Mouse (Mus musculus): ENCODE data around the gene Opn3. TPM values are rescaled to one million over a fixed set of nuclear protein-coding genes. Genes with fewer than 3 reads are reported as not detected.
A peak's percentile ranks its signal among the peaks of the same experiment; 100 is the strongest.

Opn3 gene
- polyA plus RNA-seq (2015; fragmentation: Nextera tagmentation; extraction: Ambion mirVana), result 3.8 and 4.3 TPM in 2 replicates

- Histone ChIP-seq H3K4me1 (peaks cover 20% of the 10 kb centered on the region), H3K36me3 (peaks cover 4% of the 10 kb centered on the region; the same call in 1 of the 2 replicates), H3K9me3 (no peaks in the 10 kb centered on the region), H3K27ac (replicated peaks) (peak within 1 kb of the TSS; percentile 88), H3K4me2 (replicated peaks) (peak within 1 kb of the TSS; percentile 92), H3K27me3 (no peaks in the 10 kb centered on the region), H3K9ac (replicated peaks) (peak within 1 kb of the TSS; percentile 77), H3K4me3 (peak within 1 kb of the TSS; percentile 75)
- ATAC-seq (replicated peaks), result peak; percentile 97
- under 1% methylated on average over 59 of the region's 73 CpGs for WGBS
Observed at GRCm38 (mm10) chr1:175692246-175692996, at the start of gene Opn3, which contains the start of gene Chml. Opn3 (minus strand) TSS chr1:175692776. Chml (minus strand) TSS chr1:175692901.

DNA sequence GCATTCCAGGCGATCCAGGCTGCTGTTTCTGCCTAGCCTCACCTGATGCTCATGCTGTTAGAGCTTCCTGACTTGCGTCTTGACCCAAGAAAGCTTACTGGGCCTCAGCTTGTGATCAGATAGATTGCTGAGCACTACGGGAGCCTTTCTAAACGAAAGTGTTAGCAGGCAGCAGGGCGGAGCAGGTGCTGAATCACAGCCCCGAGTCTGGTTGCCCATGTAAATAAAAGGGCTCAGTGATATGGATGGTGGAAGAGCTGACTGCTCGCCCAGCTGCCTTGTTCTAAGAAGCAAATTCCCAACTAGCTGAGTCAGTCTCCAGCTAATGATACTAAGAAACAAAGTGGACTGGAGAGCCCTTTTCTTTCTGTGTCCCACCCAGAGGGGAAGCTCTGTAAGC is 33.2 kb upstream of the Opn3 start:
- no peaks in the 10 kb centered on the region for H3K36me3 ChIP-seq
- no peak overlapping the region for H3K4me3 ChIP-seq
- no peaks in the 10 kb centered on the region for H3K9me3 ChIP-seq
- no peak for ATAC-seq (replicated peaks)
- no peaks in the 10 kb centered on the region for H3K27me3 ChIP-seq
- no peaks in the 10 kb centered on the region for H3K4me1 ChIP-seq
- no peak overlapping the region for H3K27ac ChIP-seq (replicated peaks)
- WGBS, result 45% methylated on average over 7 of the region's 7 CpGs
- H3K4me2 ChIP-seq (replicated peaks), result no peak overlapping the region
- no peak overlapping the region for H3K9ac ChIP-seq (replicated peaks)

DNA sequence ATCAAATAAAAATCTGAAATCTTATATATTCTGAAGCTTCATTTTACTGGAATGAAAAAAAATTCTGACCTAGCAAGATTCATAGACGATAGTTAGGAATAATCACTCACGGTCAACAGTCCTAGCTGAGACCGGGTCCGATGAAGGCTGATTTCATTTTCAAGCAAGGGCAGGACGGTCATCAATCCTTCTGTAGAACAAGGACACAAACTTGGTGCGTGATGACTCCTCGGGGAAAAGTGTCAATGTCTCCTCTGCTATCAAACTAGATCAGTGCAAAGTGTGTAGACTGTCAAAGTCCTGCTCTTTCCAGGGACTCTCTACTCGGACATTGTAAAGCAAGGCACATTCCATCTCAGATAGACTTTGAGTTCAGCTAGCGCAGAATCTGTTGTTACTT is 24.3 kb upstream of the Opn3 start:
- H3K4me1 ChIP-seq, result no peaks in the 10 kb centered on the region
- no peaks in the 10 kb centered on the region for H3K27me3 ChIP-seq
- no peak overlapping the region for H3K4me2 ChIP-seq (replicated peaks)
- no peaks in the 10 kb centered on the region for H3K36me3 ChIP-seq
- H3K9me3 ChIP-seq, result no peaks in the 10 kb centered on the region
- no peak overlapping the region for H3K9ac ChIP-seq (replicated peaks)
- no peak overlapping the region for H3K27ac ChIP-seq (replicated peaks)
- H3K4me3 ChIP-seq, result no peak overlapping the region
- ATAC-seq (replicated peaks), result no peak
- 95% methylated on average over 9 of the region's 9 CpGs for WGBS

DNA sequence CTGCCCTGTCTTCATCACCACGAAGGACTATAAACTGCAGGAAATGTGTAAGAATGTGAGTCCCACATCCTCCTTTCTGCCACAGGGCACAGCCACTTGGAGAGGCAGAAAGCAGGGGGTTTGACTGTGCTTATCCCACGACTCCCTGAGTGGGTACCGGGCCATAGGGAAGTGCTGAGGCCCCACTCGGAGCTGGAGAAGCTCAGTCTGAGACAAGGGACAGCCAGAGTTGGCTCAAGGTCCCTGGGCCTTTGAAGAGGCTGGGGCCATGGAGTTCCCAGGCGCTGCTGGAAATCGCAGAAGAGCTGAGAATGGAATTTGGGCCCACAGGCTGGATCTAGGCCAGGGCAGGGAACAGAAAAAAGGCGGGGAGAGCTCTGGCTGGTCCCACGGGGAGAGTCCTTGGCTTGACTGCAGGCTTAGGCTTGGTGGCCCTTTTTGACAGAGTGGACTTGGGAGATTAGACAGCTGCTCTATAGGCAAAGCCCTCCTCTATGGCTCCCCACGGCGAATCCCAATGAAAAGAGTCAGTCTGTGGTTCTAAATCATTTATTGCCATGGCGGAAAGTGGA is 19.8 kb upstream of the Opn3 start:
- Histone ChIP-seq H3K27me3 (no peaks in the 10 kb centered on the region), H3K36me3 (no peaks in the 10 kb centered on the region), H3K4me2 (replicated peaks) (no peak overlapping the region), H3K4me3 (no peak overlapping the region), H3K4me1 (no peaks in the 10 kb centered on the region), H3K27ac (replicated peaks) (no peak overlapping the region), H3K9me3 (no peaks in the 10 kb centered on the region), H3K9ac (replicated peaks) (no peak overlapping the region)
- ATAC-seq (replicated peaks), result no peak
- WGBS, result 78% methylated on average over 11 of the region's 11 CpGs

- Histone ChIP-seq H3K36me3 (no peaks in the 10 kb centered on the region), H3K27me3 (no peaks in the 10 kb centered on the region), H3K9ac (replicated peaks) (no peak overlapping the region), H3K4me2 (replicated peaks) (no peak overlapping the region), H3K27ac (replicated peaks) (no peak overlapping the region), H3K4me3 (no peak overlapping the region), H3K4me1 (no peaks in the 10 kb centered on the region), H3K9me3 (no peaks in the 10 kb centered on the region)
- no peak for ATAC-seq (replicated peaks)
Observed at GRCm38 (mm10) chr1:175708013-175708412, 15.4 kb upstream of the Opn3 start.

GRCm38 (mm10) chr1:175707599-175707998 is 15.0 kb upstream of the Opn3 start:
- no peak overlapping the region for H3K4me2 ChIP-seq (replicated peaks)
- no peaks in the 10 kb centered on the region for H3K4me1 ChIP-seq
- 74% methylated on average over 5 of the region's 5 CpGs for WGBS
- H3K9me3 ChIP-seq, result no peaks in the 10 kb centered on the region
- no peak overlapping the region for H3K9ac ChIP-seq (replicated peaks)
- no peak for ATAC-seq (replicated peaks)
- H3K36me3 ChIP-seq, result no peaks in the 10 kb centered on the region
- H3K27ac ChIP-seq (replicated peaks), result no peak overlapping the region
- no peak overlapping the region for H3K4me3 ChIP-seq
- no peaks in the 10 kb centered on the region for H3K27me3 ChIP-seq

DNA sequence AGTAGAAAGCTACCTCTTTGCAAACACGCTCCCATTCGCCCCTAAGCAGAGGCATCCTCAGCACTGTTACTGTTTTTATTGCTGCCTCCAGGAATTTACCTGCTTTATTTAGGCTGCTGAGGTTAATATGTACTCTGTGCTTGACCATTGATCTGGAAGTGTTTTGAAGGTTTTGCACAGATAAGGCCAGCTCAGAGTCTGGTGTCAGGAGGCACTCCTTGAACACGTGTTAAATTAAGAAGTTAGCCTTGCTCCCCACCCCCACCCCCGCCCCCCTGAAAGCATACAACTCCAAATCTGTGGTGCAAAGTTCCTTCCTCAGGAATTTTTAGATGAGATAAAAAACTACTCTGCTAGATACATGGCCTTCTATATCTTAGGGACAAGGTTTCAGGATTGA is 8.6 kb upstream of the Opn3 start:
- H3K9ac ChIP-seq (replicated peaks), result no peak overlapping the region
- H3K4me1 ChIP-seq, result no peaks in the 10 kb centered on the region
- no peaks in the 10 kb centered on the region for H3K27me3 ChIP-seq
- no peaks in the 10 kb centered on the region for H3K9me3 ChIP-seq
- H3K27ac ChIP-seq (replicated peaks), result no peak overlapping the region
- H3K4me2 ChIP-seq (replicated peaks), result no peak overlapping the region
- 79% methylated on average over 4 of the region's 4 CpGs for WGBS
- no peak overlapping the region for H3K4me3 ChIP-seq
- ATAC-seq (replicated peaks), result no peak
- no peaks in the 10 kb centered on the region for H3K36me3 ChIP-seq

DNA sequence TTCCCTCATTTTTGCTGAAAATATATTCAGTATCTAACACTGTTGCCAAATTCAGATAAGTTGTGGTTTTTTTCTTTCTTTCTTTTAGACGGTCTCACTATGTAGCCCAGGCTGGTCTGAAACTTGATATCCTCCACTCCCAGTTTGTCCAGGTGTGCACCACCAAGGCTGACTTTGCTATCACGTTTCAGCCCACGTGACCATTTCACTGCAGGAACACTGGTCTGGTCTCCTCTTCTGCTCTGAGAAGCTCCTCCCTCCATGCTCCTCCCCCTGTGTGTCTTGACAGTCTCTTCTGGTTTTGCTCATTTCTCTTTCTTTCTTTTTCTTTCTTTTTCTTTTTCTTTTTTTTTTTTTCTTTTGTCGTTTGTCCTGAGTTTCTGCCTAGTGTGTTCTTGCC is 7.2 kb upstream of the Opn3 start:
- Histone ChIP-seq H3K9me3 (no peaks in the 10 kb centered on the region), H3K27ac (replicated peaks) (no peak overlapping the region), H3K36me3 (no peaks in the 10 kb centered on the region), H3K4me1 (no peaks in the 10 kb centered on the region), H3K4me2 (replicated peaks) (no peak overlapping the region), H3K27me3 (no peaks in the 10 kb centered on the region), H3K4me3 (no peak overlapping the region), H3K9ac (replicated peaks) (no peak overlapping the region)
- 41% methylated on average over 4 of the region's 4 CpGs for WGBS
- ATAC-seq (replicated peaks), result no peak

DNA sequence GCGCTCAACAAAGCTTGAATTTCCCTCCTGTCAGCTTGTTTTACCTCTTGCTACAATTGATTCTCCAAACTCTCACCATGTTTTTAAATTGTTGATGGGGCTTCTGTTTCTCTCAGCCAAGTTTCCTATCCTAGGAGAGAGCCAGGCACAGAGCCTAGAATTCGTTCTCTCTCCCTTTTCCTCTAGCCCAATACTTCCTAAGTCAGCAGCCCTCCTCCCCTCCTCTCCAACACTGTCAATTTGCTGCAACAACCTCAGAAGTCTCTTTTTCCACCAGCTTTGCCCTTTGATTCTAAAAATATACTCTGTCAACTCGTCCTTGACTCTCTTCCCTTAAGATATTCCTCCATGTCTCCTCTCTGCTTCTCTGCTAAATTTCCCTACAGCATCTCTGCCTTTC is 6.8 kb upstream of the Opn3 start:
- no peaks in the 10 kb centered on the region for H3K4me1 ChIP-seq
- H3K27ac ChIP-seq (replicated peaks), result no peak overlapping the region
- H3K36me3 ChIP-seq, result no peaks in the 10 kb centered on the region
- no peak overlapping the region for H3K4me2 ChIP-seq (replicated peaks)
- no peak overlapping the region for H3K4me3 ChIP-seq
- 66% methylated on average over 3 of the region's 3 CpGs for WGBS
- H3K9me3 ChIP-seq, result no peaks in the 10 kb centered on the region
- no peaks in the 10 kb centered on the region for H3K27me3 ChIP-seq
- ATAC-seq (replicated peaks), result no peak
- no peak overlapping the region for H3K9ac ChIP-seq (replicated peaks)

DNA sequence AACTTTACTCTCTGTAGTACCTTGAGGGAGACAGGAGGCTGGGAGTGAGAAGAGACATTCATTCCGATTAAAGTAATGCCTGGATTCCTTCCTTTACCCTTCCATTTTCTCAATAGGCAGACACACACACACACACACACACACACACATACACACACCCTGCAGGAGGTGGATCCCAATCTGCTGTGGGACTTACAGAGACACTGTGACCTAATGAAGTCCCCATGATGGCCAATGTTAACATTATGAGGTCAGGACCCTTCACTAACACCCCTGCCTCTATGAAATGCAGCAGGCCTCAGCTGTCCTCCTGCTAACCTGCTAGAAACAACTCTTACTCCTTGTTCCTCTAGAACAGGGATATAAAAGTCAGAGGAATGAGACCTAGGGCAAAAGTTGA is 5.7 kb upstream of the Opn3 start, which contains the start of gene Wdr64:
TSS of gene Wdr64 (plus strand) at position 301 of the 400 bp plus-strand sequence.
- H3K4me3 ChIP-seq, result no peak within 1 kb of the TSS
- H3K4me1 ChIP-seq, result no peaks in the 10 kb centered on the region
- 73% methylated on average over 1 of the region's 1 CpGs for WGBS
- no peaks in the 10 kb centered on the region for H3K9me3 ChIP-seq
- no peak for ATAC-seq (replicated peaks)
- H3K27ac ChIP-seq (replicated peaks), result no peak within 1 kb of the TSS
- no peaks in the 10 kb centered on the region for H3K36me3 ChIP-seq
- no peaks in the 10 kb centered on the region for H3K27me3 ChIP-seq
- H3K9ac ChIP-seq (replicated peaks), result no peak within 1 kb of the TSS
- no peak within 1 kb of the TSS for H3K4me2 ChIP-seq (replicated peaks)

DNA sequence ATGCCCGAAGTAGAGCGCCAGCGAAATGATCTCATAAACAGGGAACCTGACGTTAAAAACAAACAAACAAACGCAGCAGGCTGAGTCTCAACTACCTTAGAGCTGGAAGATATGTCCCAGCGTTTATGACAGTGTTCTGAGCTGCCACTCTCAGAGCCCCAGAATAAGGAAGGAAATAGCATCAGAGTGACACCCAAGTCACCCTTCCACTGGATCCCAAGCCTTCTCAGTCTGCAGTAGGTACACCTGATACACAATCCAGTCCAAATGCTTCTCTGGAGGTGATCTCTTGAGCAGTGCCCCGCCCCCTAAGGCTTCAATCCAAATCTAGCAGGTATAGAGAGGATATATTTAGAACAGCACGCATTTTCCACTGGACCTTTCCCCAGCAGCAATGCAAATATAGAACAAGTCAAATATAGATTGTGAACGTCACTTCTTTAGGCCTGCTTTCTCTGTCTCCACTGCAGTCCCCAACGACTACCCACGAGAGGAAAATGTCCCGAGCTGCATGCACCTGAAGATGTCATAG is 919 bp upstream of the Opn3 start:
- H3K27ac ChIP-seq (replicated peaks), result peak overlapping the region; percentile 88
- peak overlapping the region; percentile 75 for H3K4me3 ChIP-seq
- H3K9ac ChIP-seq (replicated peaks), result no peak overlapping the region
- ATAC-seq (replicated peaks), result peak; percentile 7
- 39% methylated on average over 12 of the region's 12 CpGs for WGBS
- no peaks in the 10 kb centered on the region for H3K36me3 ChIP-seq
- H3K4me2 ChIP-seq (replicated peaks), result peak overlapping the region; percentile 92
- no peaks in the 10 kb centered on the region for H3K27me3 ChIP-seq
- H3K9me3 ChIP-seq, result no peaks in the 10 kb centered on the region
- peaks cover 20% of the 10 kb centered on the region for H3K4me1 ChIP-seq

DNA sequence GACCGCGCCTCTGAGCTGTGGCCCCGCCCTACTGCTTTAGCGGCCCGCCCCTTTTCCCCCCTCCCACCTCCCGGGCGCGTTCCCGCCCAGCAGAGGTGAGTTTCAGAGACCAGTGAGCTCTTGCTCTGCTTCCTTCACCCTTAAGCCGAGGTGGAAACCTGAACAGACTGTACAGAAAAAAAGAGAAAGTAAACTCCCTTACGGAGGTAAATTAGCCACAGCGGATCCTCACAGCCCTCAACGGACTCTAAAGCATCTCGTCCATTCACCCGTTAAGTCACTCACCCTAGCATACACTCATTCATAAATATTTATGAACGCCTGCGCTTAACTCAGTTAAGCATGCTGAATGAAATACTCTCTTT is 403 bp upstream of the Opn3 start:
- ATAC-seq (replicated peaks), result no peak; the same call in none of the 2 replicates
- Histone ChIP-seq H3K9me3 (no peaks in the 10 kb centered on the region), H3K4me1 (peaks cover 20% of the 10 kb centered on the region), H3K36me3 (no peaks in the 10 kb centered on the region), H3K4me2 (replicated peaks) (peak overlapping the region; percentile 92), H3K27me3 (no peaks in the 10 kb centered on the region), H3K9ac (replicated peaks) (0 out of 2 replicates have a peak overlapping the region, but pooled peaks have one; percentile 17), H3K4me3 (peak overlapping the region; percentile 75), H3K27ac (replicated peaks) (peak overlapping the region; percentile 88)
- 1% methylated on average over 17 of the region's 17 CpGs for WGBS

All from forebrain, embryonic 15.5 days (tissue).